Mouse (Mus musculus) myocyte (in vitro differentiated cells): ENCODE data around the gene Plekhf1. TPM values are rescaled to one million over a fixed set of nuclear protein-coding genes. Genes with fewer than 3 reads are reported as not detected.

Source experiments
- H3K27me3 ChIP-seq: one replicate; pipeline ENCODE4 v1.6.1; 2011; ENCODE audit not compliant: control insufficient read depth, insufficient read depth, insufficient read length
- H3K36me3 ChIP-seq: one replicate; pipeline ENCODE4 v1.6.1; 2011; ENCODE audit not compliant: control insufficient read depth, insufficient read depth
- H3K4me2 ChIP-seq: one replicate; pipeline ENCODE4 v1.6.1; 2011; ENCODE audit warnings: low read depth, control low read depth
- H3K4me3 ChIP-seq: one replicate; pipeline ENCODE4 v1.5.1; 2011; ENCODE audit warnings: mild to moderate bottlenecking, control low read depth, moderate library complexity
- H3K79me2 ChIP-seq: one replicate; pipeline ENCODE4 v1.6.1; 2011; ENCODE audit not compliant: control insufficient read depth, insufficient read depth
- H3ac ChIP-seq: one replicate; pipeline ENCODE4 v1.6.1; 2011; ENCODE audit not compliant: control insufficient read depth, insufficient read length
- CEBPB ChIP-seq: IDR thresholded peaks from 2 replicates; pipeline ENCODE4 v1.6.1; 2011; ENCODE audit warnings: mild to moderate bottlenecking, moderate library complexity; ENCODE audit not compliant: poor library complexity, insufficient read depth, severe bottlenecking
- E2F4 ChIP-seq: IDR thresholded peaks from one replicate; pipeline ENCODE4 v1.6.1; 2011; ENCODE audit warnings: mild to moderate bottlenecking, control low read depth, moderate library complexity; ENCODE audit not compliant: insufficient read depth
- MAX ChIP-seq: IDR thresholded peaks from one replicate; pipeline ENCODE4 v1.6.1; 2011; ENCODE audit warnings: low read depth, mild to moderate bottlenecking, control low read depth
- MYOD1 ChIP-seq, 3 experiments: IDR thresholded peaks; one replicate each; pipeline ENCODE4 v1.6.1; 2011; ENCODE audit warnings: control low read depth in 2 of 3, low read depth in 2 of 3, mild to moderate bottlenecking in 2 of 3, moderate library complexity in 1 of 3; ENCODE audit not compliant: insufficient read length in 2 of 3, control insufficient read depth in 1 of 3
- MYOG ChIP-seq, 3 experiments: IDR thresholded peaks; one replicate each; pipeline ENCODE4 v1.6.1; 2011; ENCODE audit warnings: control low read depth in 2 of 3, low read depth in 2 of 3, mild to moderate bottlenecking in 2 of 3; ENCODE audit not compliant: insufficient read length in 2 of 3, control insufficient read depth in 1 of 3, insufficient read depth in 1 of 3
- POLR2A ChIP-seq: IDR thresholded peaks from one replicate; pipeline ENCODE4 v1.6.1; 2011; ENCODE audit warnings: low read depth, mild to moderate bottlenecking, control low read depth, moderate library complexity; ENCODE audit not compliant: insufficient read length
- POLR2AphosphoS2 ChIP-seq: IDR thresholded peaks from one replicate; pipeline ENCODE4 v1.6.1; 2011; ENCODE audit warnings: low read depth, control low read depth; ENCODE audit not compliant: insufficient read length
- REST ChIP-seq: IDR thresholded peaks from one replicate; pipeline ENCODE4 v1.6.1; 2011; ENCODE audit warnings: mild to moderate bottlenecking, control low read depth, moderate library complexity; ENCODE audit not compliant: insufficient read depth, insufficient read length
- SRF ChIP-seq: IDR thresholded peaks from one replicate; pipeline ENCODE4 v1.6.1; 2011; ENCODE audit warnings: low read depth; ENCODE audit not compliant: control insufficient read depth, insufficient read length
- TCF12 ChIP-seq: IDR thresholded peaks from one replicate; pipeline ENCODE4 v1.6.1; 2011; ENCODE audit warnings: mild to moderate bottlenecking, control low read depth; ENCODE audit not compliant: poor library complexity, insufficient read depth, severe bottlenecking
- TCF3 ChIP-seq: IDR thresholded peaks from one replicate; pipeline ENCODE4 v1.6.1; 2011; ENCODE audit warnings: low read depth, control low read depth; ENCODE audit not compliant: insufficient read length
- USF1 ChIP-seq: IDR thresholded peaks from one replicate; pipeline ENCODE4 v1.6.1; 2011; ENCODE audit warnings: low read depth, mild to moderate bottlenecking, control low read depth, moderate library complexity
- polyA plus RNA-seq: library from polyadenylated mRNA; unstranded; fragments of >200 nt; fragmentation: generic; extraction: Trizol; gene quantifications from one replicate; pipeline ENCODE4 v1.2.1, GENCODE M21; 2012; ENCODE audit warnings: missing spikeins

Gene Plekhf1
- polyA plus RNA-seq, 1 experiment: 3.0 TPM

- Histone ChIP-seq H3K27me3 (no peaks in the 10 kb centered on the region), H3K79me2 (no peaks in the 10 kb centered on the region), H3ac (no peak overlapping the region), H3K4me2 (no peak overlapping the region), H3K36me3 (no peaks in the 10 kb centered on the region), H3K4me3 (no peak overlapping the region)
- TF ChIP-seq SRF: no peak
- TF ChIP-seq MAX: no peak
- peak; percentile 18 for TF ChIP-seq POLR2AphosphoS2
- no peak for TF ChIP-seq MYOG (IDR thresholded peaks at IDR 0.05; ENCODE audit: control insufficient read depth in 1 of 3, insufficient read depth in 1 of 3, insufficient read length in 2 of 3, low read depth in 2 of 3)
Measured at GRCm38 (mm10) chr7:38214473-38215214, 13.2 kb downstream of the Plekhf1 start.

GRCm38 (mm10) chr7:38212651-38213062, 15.2 kb downstream of the Plekhf1 start:
- Histone ChIP-seq H3K27me3 (no peaks in the 10 kb centered on the region), H3K4me2 (no peak overlapping the region), H3K4me3 (no peak overlapping the region), H3K79me2 (no peaks in the 10 kb centered on the region), H3K36me3 (no peaks in the 10 kb centered on the region), H3ac (no peak overlapping the region)
- TF ChIP-seq E2F4 (no peak), TCF3 (no peak), SRF (no peak), POLR2AphosphoS2 (no peak)

- Histone ChIP-seq H3K36me3 (no peaks in the 10 kb centered on the region), H3K4me2 (no peak overlapping the region), H3K79me2 (no peaks in the 10 kb centered on the region), H3K27me3 (no peaks in the 10 kb centered on the region), H3K4me3 (no peak overlapping the region), H3ac (no peak overlapping the region)
- TF ChIP-seq SRF (no peak), TCF12 (no peak), E2F4 (no peak), CEBPB (no peak), MYOG (IDR thresholded peaks at IDR 0.05; ENCODE audit: control insufficient read depth in 1 of 3, insufficient read depth in 1 of 3, insufficient read length in 2 of 3, low read depth in 2 of 3) (no peak), TCF3 (no peak), POLR2AphosphoS2 (no peak), MAX (no peak), POLR2A (no peak), USF1 (no peak), MYOD1 (IDR thresholded peaks at IDR 0.05; ENCODE audit: control insufficient read depth in 1 of 3, insufficient read length in 2 of 3, low read depth in 2 of 3) (no peak), REST (no peak)
Measured at GRCm38 (mm10) chr7:38209478-38210152, 18.2 kb downstream of the Plekhf1 start.

DNA sequence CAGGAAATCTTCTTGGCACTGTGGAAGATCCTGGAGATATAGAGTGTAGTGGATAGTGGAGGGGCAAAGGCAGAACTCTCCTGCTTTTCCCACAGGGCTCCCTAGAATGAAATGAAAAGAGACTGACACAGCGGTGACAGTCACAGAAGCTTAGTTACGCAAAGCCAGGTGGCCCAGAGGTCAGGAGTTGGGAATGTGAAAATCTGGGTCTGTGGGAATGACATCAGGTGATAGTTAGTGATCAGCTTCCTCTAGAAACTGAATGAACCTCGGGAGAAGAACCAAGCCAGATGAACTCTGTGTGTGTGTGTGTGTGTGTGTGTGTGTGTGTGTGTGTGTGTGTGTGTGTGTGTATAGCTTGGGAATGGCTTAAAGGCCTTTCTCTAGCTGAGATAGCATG, 18.8 kb downstream of the Plekhf1 start:
- H3K27me3 ChIP-seq: no peaks in the 10 kb centered on the region
- no peak overlapping the region for H3K4me2 ChIP-seq
- no peaks in the 10 kb centered on the region for H3K79me2 ChIP-seq
- no peak overlapping the region for H3ac ChIP-seq
- H3K36me3 ChIP-seq: no peaks in the 10 kb centered on the region
- TF ChIP-seq REST: no peak
- no peak overlapping the region for H3K4me3 ChIP-seq

- H3K27me3 ChIP-seq: no peaks in the 10 kb centered on the region
- no peak overlapping the region for H3K4me2 ChIP-seq
- TF ChIP-seq MYOD1 (IDR thresholded peaks at IDR 0.05; ENCODE audit: control insufficient read depth in 1 of 3, insufficient read length in 2 of 3, low read depth in 2 of 3) (no peak), POLR2A (no peak), TCF3 (no peak), USF1 (no peak), TCF12 (no peak), MAX (no peak), SRF (no peak), POLR2AphosphoS2 (no peak), E2F4 (no peak)
- no peak overlapping the region for H3K4me3 ChIP-seq
- no peak overlapping the region for H3ac ChIP-seq
- no peaks in the 10 kb centered on the region for H3K79me2 ChIP-seq
- no peaks in the 10 kb centered on the region for H3K36me3 ChIP-seq
Measured at GRCm38 (mm10) chr7:38206564-38206963, 21.3 kb downstream of the Plekhf1 start.
